Mouse (Mus musculus) thymus, adult 18-20 months (tissue): ENCODE results near the gene Tead2.
"Not testable (repeated sequence)": the region's sequence is repeated elsewhere in the genome, so short reads cannot be mapped to it uniquely, and the experiment has no call there.

ENCODE experiments used
- DNase-seq, 2 experiments: peaks; one replicate each; pipeline ENCODE4 v3.0.0; 2022; ENCODE audit warnings: mixed read lengths in 2 of 2

Tead2 gene

DNA sequence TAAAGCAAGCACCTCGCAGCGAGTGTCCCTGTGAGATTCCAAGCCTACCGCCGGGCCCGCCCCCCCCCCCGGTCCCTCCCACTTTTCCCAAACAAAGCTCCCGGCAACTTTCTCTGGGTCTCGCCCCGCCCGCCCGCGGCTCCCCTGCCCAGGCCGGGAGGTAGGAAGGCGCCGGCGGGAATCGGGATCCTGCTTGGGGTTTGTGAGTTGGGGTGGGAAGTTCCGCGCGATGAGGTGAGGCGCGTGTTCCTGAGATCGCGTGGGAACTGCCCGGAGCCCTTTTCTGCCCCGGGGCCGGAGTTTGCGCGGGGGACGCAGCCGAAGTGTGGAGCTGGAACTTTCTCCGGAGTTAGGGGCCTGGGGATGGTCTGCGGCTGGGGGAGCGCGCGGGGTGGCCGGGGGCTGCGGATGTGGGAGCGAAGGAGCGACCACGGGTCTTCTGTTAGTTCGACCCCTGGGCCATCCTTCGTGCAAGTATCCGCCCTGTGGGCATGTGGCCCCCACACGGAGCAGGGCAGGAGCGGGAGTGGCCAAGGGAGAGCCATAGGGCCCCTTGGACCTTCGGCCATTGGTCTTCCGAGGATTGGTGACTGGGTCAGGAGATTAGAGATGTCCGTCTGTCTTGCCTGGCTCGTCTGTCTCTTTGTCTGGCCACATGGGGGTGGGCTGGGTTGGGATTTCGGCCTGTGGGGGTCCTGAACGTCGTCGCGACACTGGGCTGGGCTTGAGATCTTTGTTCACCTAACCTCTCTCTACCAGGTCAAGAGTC lies at the start of gene Tead2:
TSS of gene Tead2 (plus strand) at position 81 of the 769 bp plus-strand sequence.
- DNase-seq, result no peak

DNA sequence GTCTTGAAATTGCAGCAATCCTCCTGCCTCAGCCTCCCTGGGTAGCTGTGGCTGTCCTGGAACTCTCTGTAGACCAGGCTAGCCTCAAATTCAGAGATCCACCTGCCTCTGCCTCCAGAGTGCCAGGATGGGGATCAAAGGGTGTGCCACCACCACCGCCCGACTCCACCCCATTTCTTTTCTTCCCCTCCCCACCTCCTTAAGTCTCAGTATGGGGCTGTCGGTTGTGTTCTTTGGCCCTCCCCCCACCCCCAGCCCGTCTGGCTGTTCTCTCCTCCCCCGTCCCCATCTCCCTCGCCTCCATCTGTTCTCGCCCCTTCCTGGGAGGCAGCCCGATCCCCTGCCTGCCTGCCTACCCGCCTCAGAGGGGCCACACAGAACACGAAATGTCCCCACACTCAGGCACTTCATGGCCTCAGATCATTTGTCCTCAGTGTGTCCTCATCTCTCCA lies 48.6 kb upstream of the Tead2 start:
- no peak for DNase-seq

DNA sequence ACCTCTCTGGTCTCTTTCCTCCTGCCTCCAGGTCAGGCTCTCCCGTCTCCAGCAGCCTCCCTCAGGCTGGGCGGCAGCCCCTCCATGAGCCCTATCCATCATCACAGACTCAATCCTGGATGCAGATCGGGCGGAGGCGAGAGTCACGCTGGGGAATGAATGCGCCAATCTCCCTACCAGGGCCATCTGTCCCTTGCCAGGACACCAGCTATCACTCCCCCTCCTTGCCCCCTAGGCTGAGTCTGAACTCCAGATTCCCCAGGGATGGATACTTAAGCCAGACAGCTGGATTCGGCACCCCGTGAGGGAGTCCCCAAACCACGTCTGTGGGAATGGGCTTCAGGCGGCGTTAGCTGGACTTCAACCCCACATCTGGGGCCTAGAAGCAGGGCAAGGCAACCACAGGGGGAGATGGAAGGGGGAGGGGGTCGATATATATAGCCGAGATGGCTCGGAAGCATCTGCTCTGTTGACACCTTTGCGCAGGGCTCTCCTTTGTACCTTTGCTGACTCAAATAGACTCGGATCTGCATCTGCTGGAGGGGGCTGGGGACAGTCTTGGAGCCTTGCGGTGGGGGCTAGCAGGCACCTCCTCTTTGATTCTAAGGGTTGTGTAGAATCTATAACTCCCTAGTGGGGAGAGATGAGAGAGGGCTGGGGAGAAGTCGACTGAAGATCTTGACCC lies 47.6 kb upstream of the Tead2 start:
- DNase-seq, result no peak

GRCm38 (mm10) chr7:45168656-45169055 lies 46.9 kb upstream of the Tead2 start:
- no peak for DNase-seq

GRCm38 (mm10) chr7:45169495-45169894 lies 46.1 kb upstream of the Tead2 start:
- DNase-seq, result no peak

DNA sequence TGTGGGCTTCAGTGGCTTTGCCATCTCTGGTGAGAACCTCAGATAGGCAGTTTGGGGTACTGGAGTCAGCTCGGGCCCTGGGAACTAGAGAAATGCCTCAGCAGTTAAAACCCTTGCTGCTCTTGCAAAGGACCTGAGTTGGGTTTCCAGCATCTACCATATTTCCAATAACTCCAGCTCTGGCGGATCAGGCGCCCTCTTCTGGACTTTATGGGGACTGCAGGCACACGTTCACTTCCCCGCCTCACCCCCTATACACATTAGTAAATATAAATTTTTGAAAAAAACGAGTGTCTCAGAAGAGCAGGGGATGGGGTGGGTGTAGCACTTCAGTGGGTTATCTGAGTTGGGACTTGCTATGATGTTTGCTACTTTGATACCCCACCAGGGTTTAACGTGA lies 42.6 kb upstream of the Tead2 start:
- DNase-seq, result no peak

DNA sequence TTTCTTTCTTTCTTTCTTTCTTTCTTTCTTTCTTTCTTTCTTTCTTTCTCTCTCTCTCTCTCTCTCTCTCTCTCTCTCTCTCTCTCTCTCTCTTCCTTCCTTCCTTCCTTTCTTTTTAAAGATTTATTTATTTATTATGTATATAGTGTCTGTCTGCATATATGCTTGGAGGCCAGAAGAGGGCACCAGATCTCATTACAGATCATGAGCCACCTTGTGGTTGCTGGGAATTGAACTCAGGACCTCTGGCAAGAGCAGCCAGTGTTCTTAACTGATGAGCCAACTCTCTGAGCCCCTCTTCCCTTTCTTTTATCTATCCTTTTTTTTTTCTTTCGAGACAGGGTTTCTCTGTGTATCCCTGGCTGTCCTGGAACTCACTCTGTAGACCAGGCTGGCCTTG lies 41.8 kb upstream of the Tead2 start:
- DNase-seq, result not testable (repeated sequence)

DNA sequence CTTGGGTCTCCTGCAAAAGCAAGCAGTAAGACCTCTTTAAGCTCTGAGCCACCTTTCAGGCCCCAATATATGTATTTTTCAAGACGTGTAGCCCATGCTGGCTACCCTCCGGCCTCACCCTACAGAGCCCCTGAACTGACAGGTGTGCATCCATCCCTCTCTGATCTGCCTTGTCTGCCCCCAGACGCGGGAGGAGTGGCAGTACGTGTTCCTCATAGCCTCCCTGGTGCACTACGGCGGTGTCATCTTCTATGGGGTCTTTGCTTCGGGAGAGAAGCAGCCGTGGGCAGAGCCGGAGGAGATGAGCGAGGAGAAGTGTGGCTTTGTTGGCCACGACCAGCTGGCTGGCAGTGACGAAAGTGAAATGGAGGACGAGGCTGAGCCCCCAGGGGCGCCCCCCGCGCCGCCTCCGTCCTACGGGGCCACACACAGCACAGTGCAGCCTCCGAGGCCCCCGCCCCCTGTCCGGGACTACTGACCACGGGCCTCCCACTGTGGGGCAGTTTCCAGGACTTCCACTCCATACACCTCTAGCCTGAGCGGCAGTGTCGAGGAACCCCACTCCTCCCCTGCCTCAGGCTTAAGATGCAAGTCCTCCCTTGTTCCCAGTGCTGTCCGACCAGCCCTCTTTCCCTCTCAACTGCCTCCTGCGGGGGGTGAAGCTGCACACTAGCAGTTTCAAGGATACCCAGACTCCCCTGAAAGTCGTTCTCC lies 40.8 kb upstream of the Tead2 start:
- no peak for DNase-seq

DNA sequence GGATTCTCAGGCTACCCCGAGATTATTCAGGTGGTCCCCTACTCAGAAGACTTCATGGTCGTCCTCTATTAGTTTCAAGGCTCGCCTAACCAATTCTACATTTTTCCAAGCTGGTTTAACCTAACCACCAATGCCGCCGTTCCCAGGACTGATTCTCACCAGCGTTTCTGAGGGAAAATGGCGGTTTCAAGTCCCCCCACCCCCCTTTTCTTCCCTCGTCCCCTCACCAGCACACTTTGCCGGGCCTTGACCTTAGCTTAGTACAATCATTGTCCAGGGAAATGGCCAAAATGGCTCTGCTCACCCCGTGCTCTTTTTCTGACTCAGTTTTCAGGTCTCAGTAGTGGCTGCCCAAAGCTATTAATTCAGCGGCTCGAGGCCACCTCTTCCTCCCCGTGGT lies 40.2 kb upstream of the Tead2 start:
- DNase-seq, result no peak

GRCm38 (mm10) chr7:45175929-45176328 lies 39.6 kb upstream of the Tead2 start:
- no peak for DNase-seq

GRCm38 (mm10) chr7:45176356-45176755 lies 39.2 kb upstream of the Tead2 start:
- no peak for DNase-seq

- no peak for DNase-seq
Observed at GRCm38 (mm10) chr7:45178550-45178949, 37.0 kb upstream of the Tead2 start.

DNA sequence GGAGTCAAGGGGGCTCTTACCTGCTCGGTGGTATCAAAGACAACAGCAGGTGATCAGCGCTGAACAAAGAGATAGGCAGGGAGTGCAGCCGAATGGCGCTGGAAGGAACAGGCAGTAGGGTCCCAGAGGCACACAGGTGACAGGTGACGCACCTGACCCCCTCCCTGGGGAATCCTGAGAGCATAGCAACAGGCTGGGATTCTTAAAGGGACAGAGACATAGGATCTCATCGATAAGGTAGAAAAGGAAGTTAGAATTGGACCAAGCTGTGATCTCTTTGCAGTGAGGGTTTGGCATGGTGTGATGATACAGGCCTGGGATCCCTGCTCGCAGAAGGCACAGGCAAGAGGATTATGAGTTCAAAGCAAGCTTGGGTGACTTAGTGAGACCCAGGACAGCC lies 36.1 kb upstream of the Tead2 start, which contains the start of gene Gfy:
TSS of gene Gfy (minus strand) at position 101 of the 400 bp plus-strand sequence.
- no peak for DNase-seq

DNA sequence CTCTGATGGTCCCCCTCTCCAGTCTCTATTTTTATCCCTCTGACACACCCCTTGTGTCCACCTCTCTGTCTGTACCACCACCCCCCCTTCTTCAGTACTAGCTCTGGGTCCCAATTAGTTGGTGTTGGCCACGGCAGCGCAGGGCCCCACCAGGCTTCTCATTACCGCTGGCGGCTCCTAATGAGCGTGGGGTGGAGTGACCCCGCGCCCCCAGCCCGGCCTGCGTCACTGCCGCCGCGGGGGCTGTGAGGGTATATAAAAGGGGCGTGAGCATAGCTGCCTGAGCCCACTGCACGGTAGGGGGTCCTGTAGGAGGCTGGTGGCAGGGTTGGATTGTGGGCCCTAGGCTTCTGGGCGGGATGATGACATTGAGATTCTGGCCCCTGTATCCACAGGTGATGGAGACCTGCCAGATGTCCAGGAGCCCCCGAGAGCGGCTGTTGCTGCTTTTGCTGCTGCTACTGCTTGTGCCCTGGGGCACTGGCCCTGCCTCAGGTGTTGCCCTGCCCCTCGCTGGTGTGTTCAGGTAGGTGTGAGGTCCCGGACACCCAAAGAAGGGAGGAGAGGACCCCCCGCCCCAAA lies 34.6 kb upstream of the Tead2 start, which contains the start of gene Pth2:
TSS of gene Pth2 (plus strand) at position 100 of the 582 bp plus-strand sequence.
- DNase-seq, result no peak

DNA sequence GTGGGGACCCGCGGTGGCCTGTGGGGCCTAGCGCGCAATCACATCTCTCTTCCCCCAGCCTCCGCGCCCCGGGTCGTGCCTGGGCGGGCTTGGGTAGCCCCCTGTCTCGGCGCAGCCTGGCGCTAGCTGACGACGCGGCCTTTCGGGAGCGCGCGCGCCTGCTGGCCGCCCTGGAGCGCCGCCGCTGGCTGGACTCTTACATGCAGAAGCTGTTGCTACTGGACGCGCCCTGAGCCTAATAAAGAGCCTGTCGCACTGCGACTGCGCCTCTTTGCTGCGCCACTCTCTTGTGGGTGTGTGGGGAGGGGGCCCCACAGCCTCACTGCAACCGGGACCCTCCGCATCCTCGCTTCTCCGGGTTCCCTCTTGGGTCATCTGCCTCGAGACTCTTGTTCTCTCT lies 34.0 kb upstream of the Tead2 start:
- no peak for DNase-seq

DNA sequence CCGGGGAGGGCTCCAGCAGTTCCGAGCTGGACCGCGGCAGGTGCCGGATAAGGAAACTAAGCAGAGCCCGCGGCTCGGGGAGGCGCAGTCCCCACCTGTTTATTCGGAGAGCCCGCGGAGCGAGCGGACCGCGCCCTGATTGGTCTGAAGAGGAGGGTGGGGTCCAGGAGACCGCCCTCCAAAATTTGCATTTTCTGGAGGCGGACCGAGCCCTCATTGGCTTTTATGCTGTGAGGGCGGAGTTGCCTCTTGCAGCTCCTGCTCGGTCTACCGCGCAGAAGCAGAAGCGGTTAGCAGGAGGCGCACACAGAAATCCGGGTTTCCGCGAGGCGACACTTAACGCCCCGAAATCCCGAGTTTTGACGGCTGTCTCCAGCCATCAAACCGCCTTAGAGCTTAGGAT lies 33.4 kb upstream of the Tead2 start:
- DNase-seq, result peak; percentile 82

- DNase-seq, result no peak
Observed at GRCm38 (mm10) chr7:45182606-45183005, 32.9 kb upstream of the Tead2 start.

GRCm38 (mm10) chr7:45183672-45184071 lies 31.9 kb upstream of the Tead2 start:
- no peak for DNase-seq

DNA sequence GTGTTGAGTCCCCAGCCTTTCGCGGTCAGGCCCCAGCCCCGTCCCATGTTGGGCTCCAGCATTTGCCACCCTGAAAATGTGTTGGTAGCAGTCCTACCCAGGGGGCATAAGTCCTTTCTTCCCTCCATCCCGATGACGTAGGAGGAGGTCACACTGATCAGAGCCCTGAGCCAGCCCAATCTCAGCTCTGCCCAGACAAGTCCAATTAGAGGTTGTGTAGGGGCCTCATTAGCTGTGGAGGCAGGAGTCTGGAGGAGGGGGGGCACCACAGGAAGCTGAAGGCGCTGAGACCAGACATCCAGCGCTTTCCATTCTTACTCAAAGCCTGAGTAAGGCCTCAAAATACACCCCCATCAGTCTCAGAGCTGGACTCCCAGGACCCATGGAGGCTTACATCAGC lies 29.6 kb upstream of the Tead2 start:
- no peak for DNase-seq

- DNase-seq, result no peak
Observed at GRCm38 (mm10) chr7:45189600-45189999, 26.0 kb upstream of the Tead2 start.

DNA sequence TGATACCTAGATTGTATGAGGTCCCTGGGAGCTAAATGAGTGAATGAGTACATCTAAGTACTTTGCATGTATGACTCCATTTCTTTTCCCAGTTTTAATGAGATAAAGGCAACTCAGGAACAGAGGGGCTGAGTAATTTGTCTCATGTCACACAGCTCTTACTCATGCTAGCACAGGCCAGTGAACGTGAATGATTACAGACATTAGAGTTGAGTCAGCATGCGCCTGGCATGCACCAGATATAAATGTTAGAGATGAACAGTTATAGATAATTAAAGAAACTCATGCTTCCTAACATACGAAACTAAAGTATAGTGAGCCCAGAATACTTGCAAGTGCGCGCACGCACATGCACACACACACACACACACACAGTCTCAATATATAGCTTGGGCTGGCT lies 25.4 kb upstream of the Tead2 start:
- no peak for DNase-seq

- no peak for DNase-seq
Observed at GRCm38 (mm10) chr7:45191161-45191560, 24.4 kb upstream of the Tead2 start.

DNA sequence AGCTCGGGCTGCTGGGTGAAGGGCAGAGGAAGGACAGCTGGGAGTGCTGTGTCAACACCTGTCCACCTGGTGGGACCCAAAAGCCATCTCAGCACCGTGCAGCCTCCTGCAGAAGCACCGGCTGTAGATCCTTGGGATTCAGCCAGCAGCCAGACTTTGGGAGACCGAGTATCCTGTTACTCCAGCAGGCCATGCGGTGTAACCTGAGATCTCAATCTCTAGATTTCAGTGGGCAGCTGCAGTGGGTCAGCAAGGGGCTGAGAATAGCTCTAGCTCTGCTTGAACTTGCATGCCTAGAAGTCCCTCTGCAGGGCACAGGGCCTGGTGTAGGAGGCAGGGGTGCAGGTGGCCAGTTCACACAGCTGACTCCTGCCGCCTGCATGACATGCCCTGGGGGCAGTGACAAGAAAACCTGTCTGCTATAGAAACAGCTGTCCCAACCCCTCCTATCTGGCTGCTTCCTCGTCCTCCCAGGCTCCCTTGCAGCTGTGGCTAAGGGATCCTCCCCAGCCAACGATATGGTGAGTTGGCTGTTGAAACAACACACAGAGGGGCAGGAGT lies 23.7 kb upstream of the Tead2 start:
- no peak for DNase-seq
